Mouse (Mus musculus): ENCODE measurements at regions not wholly inside any gene's neighbourhood (a gene's known extent, or its start where the extent isn't known, plus 50 kb on each side); places are given as distances from the start of the nearest gene placed in this dataset.
A peak's percentile ranks its signal among the peaks of the same experiment; 100 is the strongest.

DNA sequence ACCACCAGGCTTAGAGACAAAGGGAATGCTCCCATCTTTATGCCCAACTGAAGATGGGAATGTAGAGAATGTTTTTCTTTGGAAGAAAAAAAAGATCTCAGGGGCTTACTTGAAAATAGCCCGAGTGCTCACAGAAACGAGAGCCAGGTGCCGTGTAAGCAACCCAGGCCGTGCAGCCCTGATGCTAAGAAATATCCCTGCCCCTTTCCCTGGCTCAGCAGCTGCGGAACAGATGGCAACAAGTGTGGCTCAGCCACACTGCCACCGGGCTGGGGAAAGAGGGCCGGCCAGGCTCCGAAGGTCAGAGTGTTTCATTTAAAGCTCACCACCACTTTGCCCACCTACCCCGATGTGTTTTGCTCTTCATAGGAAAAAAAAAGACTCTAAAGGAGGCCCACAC is 205.7 kb upstream of the Kbtbd8 start:
- DNase-seq (ENCODE audit: low read depth), result peak; percentile 32

DNA sequence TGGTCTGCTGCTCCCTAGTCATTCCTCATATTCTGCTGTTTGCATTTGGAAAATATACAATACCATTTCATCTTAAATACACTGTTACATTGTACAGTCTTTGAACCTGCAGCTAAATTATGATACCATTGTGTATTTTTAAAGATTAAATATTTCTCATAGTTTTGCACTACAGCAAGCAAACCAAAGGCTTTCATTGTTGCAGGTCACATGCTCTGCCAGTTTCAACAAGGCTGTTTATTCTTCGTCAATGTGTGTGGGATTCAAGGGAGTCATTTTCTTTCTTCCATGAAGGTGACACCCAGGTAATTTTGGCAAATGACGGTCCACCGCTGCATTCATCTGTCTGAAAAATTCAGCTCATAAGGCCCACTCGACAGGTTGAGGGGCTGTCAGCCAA is 200.9 kb upstream of the Lrig1 start:
- DNase-seq (ENCODE audit: low read depth), result no peak

DNA sequence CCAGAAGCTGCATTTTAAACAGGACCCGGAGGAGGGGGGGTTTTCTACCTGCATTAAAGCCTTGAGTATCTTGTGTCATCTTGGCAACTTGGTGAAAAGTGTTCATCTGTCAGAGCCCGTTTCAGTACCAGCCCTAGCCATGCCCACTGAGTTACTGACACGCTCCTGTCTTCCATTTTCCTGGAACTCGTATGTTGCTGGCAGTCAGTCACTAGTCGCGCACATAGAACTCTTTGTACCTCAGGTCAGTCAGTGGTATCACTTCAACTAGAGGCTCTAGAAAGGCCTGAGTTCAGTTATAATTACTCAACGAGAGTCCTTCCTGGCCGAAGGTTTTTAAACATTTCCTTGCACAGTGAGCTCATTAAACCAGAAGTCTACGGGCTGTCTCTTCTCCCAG is 198.9 kb upstream of the Lrig1 start:
- DNase-seq (ENCODE audit: low read depth), result no peak

DNA sequence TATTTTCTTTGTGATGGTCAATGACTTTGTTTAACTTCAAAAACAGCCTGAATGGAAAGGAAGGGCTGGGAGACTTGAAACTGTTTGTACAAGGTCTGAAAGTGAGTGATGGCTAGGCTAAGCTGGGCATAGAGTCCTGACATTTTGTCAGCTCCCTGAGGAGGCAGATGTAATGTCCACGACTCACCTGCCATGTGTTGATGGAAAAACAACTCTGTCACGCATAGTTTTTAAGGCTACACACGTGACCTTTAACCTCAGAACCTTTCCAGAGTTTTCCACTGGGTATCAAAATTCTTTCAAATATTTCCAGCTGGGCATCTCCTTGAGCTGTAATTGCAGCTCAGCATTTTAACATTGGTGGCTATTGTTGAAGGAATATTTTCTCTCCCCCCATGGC is 190.2 kb upstream of the Lrig1 start:
- peak; percentile 12 for DNase-seq (ENCODE audit: low read depth)

DNA sequence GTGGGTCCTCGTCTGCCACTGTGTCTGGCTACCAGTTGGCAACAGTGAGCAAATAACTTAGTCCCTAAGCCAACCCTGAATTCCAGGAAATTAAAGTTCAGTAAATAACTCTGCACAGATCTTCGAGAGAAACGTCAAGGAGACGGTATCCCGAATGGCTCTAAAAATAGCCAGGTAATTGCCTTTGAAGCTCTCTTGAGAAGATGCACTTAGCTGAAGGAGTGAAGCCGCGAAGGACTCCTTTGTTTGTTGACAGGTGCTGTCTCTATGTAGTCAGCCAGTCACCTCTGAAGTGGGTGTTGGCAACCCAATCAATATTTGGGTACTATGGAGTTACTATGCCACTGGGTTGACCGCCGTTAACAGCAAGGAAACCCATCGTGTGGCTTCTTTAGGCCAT is 189.3 kb upstream of the Lrig1 start:
- DNase-seq (ENCODE audit: low read depth), result no peak

DNA sequence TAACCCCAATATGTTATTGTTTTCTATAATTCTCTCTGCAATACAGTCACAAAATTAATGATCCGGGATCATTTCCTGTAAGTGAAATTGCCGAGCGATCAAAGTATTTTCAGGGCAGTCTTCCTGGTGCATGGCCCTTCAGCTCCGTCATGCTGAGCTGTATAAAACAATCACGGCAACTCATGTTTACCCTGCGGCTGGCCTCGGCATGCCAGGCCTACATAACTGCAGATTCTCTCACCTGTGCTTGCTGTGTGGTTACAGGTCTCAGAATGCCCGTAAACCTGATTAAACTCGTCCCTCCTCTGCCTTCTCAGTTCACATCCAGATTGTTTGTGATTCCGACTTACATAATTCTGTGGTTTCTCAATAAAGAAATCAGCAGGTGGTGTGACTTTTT is 181.2 kb upstream of the Lrig1 start:
- no peak for DNase-seq (ENCODE audit: low read depth)

DNA sequence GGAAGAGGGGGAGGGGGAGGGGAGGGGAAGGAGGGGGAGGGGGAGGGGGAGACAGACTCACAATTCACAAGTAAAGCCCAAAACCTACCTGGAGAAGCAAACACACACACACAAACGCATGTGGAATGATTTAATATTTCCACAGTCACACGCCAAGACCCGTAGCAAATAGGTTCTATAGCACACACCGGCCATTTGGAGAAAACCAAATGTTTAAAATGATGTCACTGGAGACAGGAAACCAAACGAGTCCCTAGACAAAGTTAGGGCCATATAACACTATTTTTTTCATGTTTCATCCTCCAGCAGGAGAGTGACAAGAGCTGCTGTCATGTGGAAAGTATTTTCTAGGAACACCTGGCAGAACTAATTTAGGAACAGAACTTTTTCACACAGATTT is 175.9 kb upstream of the Lrig1 start:
- DNase-seq (ENCODE audit: low read depth), result no peak

DNA sequence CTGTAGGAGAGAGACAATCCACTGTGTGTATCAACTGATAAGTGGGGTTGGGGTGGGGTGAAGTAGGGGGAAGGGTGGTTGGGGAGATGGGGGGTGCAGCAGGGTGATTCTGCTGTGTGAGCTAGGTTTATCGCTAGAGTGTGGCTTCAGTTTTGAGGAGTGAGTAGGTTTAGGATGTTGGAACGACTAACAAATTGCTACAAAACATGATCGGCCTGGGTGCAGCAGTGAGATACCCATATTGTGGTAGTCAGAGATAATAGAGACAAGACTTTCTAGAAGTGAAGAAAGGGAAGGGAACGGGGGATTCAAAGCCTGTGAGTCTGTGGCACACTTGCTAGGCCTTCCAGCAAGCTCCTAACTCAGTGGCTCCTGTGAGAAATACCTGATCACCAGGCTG is 175.1 kb upstream of the Lrig1 start:
- DNase-seq (ENCODE audit: low read depth), result no peak

DNA sequence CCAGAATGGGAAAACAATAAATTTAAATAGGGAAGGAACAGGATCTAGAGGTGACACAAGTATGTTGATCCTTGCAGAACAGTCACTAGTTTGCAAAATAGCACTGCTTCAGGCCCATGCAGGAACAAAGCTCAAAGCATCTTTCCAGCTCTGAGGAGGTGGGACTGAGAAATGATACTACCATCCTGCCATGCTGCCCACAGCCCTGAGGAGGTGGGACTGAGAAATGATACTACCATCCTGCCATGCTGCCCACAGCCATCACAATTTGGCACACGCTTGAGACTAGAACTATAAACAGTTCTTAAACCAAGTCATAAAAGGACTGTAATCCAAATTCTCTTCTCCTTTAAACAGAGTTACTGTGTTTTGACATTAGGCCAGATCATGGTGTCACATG is 174.5 kb upstream of the Lrig1 start:
- DNase-seq (ENCODE audit: low read depth), result no peak

DNA sequence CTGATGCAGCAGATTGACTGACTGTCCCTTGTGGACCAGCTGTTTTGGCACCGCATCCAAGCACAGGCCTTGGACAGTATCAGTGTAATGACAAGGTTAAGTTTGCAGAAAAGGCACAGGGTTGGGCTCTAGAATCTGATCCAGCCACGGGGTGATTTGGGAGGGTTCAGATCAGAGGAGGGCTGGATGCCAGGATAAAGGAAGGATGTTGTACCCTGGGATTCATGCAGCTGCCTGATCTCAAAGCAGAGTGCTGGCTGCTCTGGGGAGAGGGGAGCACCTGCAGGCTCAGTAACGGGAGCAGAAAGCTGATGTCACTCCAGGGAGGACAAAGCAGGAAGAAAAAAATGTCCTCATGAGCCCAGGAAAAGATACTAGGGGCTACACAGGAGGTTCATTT is 168.0 kb upstream of the Lrig1 start:
- no peak for DNase-seq (ENCODE audit: low read depth)

DNA sequence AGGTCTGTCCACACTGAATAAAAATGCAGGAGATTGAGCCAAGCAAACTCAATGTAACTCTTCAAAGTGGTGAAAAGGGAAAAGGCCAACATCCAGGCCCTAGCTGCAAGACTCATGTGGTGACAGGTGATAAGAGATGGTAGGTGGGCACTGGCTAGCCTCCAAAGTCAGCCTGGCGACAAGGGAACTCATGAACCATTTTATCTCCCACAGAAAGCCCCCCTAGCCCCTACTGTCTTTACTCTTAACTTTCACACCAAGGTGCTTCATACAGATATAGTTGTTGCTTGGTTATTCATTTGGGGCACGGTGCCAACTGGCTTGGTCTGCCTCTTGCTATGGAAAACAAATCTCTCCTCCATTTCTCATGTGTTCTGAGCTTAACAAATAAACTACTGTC is 165.5 kb upstream of the Lrig1 start:
- no peak for DNase-seq (ENCODE audit: low read depth)

DNA sequence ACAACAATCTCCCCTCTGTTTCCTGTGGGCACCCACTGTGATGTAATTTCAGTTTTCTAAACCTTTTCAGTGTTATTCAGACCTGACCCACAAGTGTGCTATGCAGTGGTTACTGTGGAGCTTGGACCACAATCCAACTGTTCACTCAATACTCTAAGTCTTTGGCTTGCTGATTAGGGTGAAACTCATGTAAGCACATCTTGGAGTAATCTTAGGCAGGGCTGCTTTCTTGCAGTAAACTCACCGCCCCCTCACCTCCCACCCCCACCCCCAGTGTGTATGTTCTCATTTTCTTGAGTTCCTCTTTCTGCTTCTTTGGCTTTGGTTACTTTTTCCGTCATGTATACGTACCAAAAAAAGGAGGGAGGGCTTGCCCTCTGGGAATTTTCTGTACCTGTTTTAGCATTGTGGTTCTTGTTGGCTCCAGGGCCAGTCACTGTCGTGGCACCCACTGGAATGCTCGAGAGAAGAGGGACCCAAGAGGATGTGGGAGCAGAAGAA is 158.2 kb upstream of the Lrig1 start:
- DNase-seq (ENCODE audit: low read depth), result peak; percentile 58

DNA sequence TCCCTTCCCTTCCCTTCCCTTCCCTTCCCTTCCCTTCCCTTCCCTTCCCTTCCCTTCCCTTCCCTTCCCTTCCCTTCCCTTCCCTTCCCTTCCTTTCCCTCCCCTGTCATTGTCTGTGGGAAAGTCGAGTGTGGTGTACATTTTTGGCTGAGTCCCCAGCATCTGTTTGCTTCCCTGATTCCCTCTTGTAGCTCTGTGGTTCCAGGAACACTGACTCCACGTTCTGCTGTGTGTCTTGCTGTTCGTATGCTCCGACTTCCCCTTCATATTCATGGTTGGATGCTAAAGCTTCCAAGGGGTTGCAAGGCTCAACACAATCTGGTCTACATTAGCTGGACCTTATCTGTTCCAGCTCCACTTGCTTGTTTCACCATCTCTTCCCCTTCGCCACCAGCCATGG is 150.2 kb upstream of the Lrig1 start:
- peak; percentile 54 for DNase-seq (ENCODE audit: low read depth)

DNA sequence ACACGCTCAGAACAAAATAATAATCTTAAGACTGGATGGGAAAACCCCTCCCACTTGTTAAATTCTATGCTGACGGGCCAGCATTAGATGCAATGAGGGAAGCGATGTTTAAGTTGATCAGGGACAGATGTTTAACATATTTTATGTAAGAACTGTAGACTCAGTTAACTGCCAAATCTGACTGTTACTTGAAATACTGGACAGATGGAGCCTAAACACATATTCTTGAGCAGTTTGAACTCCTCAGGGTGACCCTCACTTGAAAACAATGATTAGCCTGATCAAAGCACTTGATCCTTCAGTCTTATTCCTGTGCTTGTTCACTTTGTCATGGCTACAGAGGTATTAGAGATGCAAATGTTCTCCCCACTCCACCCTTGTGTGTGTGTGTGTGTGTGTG is 149.6 kb upstream of the Lrig1 start:
- peak; percentile 27 for DNase-seq (ENCODE audit: low read depth)

DNA sequence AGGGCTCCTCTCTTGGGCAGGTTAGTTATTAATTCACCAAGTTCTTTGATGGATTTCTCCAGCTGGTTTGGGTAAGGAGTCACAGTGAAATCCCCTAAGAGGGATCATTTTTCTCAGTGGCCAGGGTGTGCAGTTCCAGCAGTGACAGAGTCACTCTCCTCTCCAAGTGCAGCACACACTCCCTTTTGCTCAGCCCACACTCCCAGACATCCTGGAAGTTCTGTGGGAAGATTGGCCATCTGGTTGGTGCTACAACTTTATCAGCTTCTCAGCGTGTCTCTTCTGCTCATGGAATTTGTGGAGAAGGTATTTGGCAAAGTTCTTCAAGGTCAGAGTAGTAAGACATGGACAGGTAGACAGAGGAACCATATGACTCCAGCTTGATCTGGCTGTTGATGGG is 148.5 kb upstream of the Lrig1 start:
- no peak for DNase-seq (ENCODE audit: low read depth)

DNA sequence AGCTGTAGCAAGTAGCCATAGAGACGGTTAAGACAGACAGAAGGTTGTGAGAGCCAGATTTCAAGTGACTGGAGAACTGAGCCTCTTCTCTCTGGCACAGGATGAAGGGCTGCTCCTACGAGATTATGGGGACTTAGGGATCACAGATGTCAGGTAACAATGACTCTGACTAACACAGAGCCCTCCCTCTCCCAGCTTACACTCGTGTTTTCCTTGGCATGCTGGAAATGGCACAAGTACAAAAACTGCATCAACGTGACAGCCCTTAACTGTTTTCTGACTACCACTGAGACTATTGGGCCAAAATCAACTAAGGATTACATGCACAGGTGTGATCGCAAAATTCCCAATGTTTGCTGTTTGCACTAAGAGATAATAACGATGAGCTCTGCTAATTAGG is 145.9 kb upstream of the Lrig1 start:
- no peak for DNase-seq (ENCODE audit: low read depth)

DNA sequence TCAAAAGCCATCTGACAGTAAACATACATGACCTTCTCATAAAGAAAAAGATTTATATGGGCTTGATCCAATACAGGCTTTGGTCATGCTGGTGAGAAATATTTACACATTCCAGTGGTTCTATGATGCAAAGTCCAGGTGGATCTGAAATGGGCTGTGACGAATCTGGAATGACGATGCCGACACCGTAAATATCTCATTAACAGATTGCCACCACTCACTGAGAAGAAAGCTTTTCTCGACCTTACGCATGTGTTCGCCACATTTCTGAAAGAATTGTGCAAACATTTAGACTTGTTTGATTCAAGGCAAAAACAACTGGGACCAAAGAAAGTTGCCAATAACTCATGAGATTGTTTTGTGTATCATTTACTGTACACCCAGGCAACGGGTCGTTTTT is 142.9 kb upstream of the Lrig1 start:
- DNase-seq (ENCODE audit: low read depth), result no peak

DNA sequence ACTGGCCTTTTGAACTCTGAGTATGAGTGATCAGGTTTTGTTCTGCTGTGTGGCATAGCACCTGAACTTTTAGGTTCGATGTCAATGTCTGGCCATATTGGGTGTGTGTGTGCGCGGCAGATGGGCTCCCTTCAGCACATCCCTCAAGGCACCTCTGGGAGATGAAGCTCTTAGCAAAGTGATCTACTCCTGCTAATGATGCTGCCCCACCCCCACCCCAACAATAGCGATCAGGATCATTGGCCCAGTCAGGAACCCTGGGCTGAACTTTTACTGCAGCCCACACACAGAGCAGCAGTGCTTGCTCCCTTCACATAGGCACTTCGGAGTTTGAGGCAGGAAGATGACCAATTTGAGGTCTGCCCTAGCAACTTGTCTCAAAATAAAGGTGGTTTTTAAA is 141.9 kb upstream of the Lrig1 start:
- DNase-seq (ENCODE audit: low read depth), result no peak

DNA sequence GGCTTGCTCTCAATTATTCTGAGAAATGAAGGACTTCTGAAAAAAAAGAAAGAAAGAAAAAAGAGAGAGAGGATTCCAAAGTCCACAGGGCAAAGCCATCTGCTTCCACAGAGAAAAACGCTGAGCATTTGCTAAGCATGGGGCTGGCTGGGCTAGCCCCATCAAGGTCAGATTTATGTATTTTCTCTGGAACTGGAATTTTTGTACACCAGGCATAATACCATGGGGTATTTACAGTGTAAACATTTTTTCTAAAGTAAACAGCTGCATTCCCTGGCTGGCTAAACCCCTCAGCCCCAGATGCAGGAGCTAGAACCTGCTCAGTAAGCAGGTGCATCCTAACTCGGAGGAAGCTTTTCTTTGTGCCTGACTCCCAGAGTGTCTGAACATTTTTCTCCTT is 135.8 kb upstream of the Lrig1 start:
- no peak for DNase-seq (ENCODE audit: low read depth)

DNA sequence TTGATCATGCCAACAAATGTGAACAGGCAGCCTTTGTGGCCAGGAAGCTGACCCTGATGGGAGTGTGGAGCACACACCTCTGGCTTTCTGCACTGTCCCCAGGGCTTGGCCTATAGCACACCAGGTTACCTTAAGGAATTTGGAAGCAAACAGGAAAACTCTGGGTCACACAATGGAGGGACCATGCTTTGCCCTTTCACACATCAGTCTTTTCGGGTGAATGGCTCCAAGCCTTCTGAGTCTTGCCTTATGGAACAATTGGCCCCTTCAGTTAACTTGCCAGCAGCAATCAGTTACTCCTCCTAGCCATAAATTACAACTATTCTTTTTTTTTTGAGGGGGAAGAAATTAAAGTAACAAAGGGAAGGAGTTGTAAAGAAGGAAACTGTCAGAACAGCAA is 134.6 kb upstream of the Lrig1 start:
- DNase-seq (ENCODE audit: low read depth), result no peak

DNA sequence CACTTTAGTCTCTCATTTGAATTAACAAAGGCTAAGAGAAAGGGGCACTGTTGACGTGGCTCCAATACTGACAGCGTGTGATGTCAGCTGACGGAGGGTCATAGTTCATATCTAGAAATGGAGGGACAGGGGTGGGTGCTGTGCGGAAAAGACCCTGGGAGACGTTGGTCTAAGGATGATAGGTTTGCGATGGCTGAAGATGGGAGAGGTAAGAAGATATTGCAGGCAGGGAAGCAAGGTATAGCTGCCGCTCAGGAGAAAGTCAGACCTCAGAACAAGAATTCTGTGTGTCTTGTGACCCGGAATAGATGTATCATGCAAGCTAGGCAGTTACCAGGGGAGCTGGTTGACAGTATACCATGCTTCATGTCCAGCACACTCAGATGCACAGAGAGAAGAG is 130.8 kb upstream of the Lrig1 start:
- DNase-seq (ENCODE audit: low read depth), result no peak

DNA sequence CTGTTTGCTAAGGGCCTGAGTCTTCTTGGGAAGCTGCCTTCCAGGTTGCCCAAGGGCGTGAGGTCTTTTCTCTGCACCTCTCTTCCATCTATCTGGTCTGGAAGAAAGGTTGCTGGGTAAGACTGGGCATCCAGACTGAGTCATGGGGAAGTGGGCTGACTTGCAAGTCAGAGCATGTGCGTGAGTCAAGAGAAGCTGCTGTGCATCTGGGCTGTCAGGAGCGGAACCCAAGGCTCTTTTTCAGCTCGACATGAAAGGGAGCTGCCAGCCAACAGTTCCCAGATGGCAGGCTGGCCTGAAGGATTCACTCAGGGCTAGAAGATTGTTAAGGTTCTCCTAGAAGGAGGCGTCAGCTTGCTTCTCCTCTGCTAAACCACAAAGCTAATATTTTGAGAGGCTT is 129.3 kb upstream of the Lrig1 start:
- peak; percentile 13 for DNase-seq (ENCODE audit: low read depth)

DNA sequence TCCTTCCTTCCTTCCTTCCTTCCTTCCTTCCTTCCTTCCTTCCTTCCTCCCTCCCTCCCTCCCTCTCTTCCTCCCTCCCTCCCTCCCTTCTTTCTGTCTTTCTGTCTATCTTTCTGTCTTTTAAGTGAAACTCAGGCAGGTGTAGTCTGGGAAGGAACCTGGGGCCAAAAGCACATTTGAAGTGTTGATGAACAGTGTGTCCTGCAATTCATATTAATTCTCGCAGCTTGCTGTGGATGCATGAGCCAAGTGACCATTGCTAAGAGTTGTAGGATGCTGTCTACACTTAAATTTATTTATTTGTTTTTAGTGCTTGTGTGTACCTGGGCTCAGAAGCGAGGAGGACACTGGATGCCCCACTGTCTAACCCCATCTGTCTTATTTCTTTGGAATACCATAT is 126.7 kb upstream of the Lrig1 start:
- peak; percentile 25 for DNase-seq (ENCODE audit: low read depth)

DNA sequence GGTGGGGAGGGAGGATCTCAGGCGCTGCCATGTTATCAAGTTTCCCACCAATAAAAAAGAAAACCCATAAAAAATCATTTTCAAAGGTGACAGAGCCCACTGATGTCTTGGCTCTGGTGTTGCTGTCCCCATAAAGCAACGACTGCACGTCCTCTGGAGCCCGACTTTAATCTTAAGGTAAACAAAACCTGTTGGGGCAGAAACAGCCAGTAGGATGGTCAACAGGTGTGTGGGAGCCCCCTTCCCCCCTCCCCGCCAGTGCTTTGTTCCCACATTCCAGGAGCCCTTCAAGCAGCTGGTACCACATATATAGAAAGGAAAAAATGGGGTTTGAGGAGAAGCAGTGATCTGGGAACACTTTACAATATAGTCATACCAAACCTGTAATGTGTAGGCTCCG is 118.3 kb upstream of the Lrig1 start:
- DNase-seq (ENCODE audit: low read depth), result no peak

DNA sequence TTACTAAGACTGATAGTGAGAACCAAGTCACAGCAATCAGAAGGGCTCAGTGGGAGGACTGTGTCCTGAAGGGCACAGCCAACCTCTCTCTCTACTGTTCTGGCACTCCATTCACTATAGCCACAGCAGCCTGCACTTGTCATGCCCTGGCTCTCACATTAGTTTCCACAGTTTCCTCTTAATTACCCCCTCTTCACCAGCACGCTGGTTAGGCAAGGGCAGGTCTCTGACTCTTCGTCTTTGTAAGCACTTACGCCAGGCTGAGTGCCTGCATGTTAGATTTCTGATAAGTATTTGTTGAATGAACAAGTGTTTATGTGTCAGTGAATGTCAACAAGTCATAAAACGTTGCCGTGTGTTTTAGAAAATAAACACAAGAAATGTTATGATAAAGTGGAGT is 116.2 kb upstream of the Lrig1 start:
- no peak for DNase-seq (ENCODE audit: low read depth)
